Mouse (Mus musculus) skeletal muscle tissue, postnatal 0 days (tissue): ENCODE results near the gene Herc4. TPM values are rescaled to one million over a fixed set of nuclear protein-coding genes. Genes with fewer than 3 reads are reported as not detected.

Source experiments
- polyA plus RNA-seq: library from polyadenylated mRNA; unstranded; fragments of >200 nt; fragmentation: Nextera tagmentation; extraction: Ambion mirVana; gene quantifications from 2 replicates; pipeline ENCODE4 v1.2.1, GENCODE M21; 2015

Herc4 gene
- 21.1 and 21.2 TPM in 2 replicates for polyA plus RNA-seq

GRCm38 (mm10) chr10:63243493-63244054 is at the start of gene Herc4:
Gene Herc4, plus strand, starts transcription at chr10:63243810.

GRCm38 (mm10) chr10:63203728-63204127 is 39.9 kb upstream of the Herc4 start, which contains the start of gene Mypn:
Gene Mypn, minus strand, starts transcription at chr10:63203952.

Other genes with a start within 250 kb of the Herc4 start
- 27.3 and 28.2 TPM in 2 replicates for gene Hnrnph3, start 219.6 kb upstream of the Herc4 start, polyA plus RNA-seq
- gene Pbld2, start 219.5 kb upstream of the Herc4 start, polyA plus RNA-seq = 0.83 and 0.96 TPM in 2 replicates
- 0.67 and 0.77 TPM in 2 replicates for gene Pbld1, start 183.6 kb upstream of the Herc4 start, polyA plus RNA-seq
- not detected in 2 replicates for gene Atoh7, start 144.2 kb upstream of the Herc4 start, polyA plus RNA-seq
- gene Mypn, start 39.9 kb upstream of the Herc4 start, polyA plus RNA-seq = 53.1 and 56.9 TPM in 2 replicates
- gene Sirt1, start 137.9 kb downstream of the Herc4 start, polyA plus RNA-seq = 2.1 and 2.5 TPM in 2 replicates
- gene Dnajc12, start 138.6 kb downstream of the Herc4 start, polyA plus RNA-seq = 20.4 and 21.5 TPM in 2 replicates
- gene Gm7075, start 178.0 kb downstream of the Herc4 start, polyA plus RNA-seq = not detected in 2 replicates
- gene Ctnna3, start 186.3 kb downstream of the Herc4 start, polyA plus RNA-seq = 6.5 TPM in 2 replicates